Mouse (Mus musculus): ENCODE data around the gene Maml3. TPM values are rescaled to one million over a fixed set of nuclear protein-coding genes. Genes with fewer than 3 reads are reported as not detected.

The Maml3 gene
- polyA plus RNA-seq, 1 experiment from 2014 or later: 5.4 TPM

GRCm38 (mm10) chr3:51749812-51750481 lies 354.9 kb downstream of the Maml3 start:
- Histone ChIP-seq H3K27ac (peak overlapping the region; percentile 56), H3K4me3 (replicated peaks) (no peak overlapping the region), H3K9me3 (0 out of 2 replicates have a peak, but pooled peaks cover 3% of the 10 kb centered on the region), H3K4me1 (replicated peaks) (peaks cover 31% of the 10 kb centered on the region), H3K4me2 (no peak overlapping the region), H3K36me3 (no peaks in the 10 kb centered on the region), H3K9ac (replicated peaks) (0 out of 2 replicates have a peak overlapping the region, but pooled peaks have one; percentile 5), H3K27me3 (peaks cover 5% of the 10 kb centered on the region; the same call in 1 of the 2 replicates)
- 52% methylated on average over 8 of the region's 8 CpGs for WGBS
- ATAC-seq (ENCODE audit: insufficient number of reproducible peaks, insufficient read depth, low FRiP score, low TSS enrichment, low read depth): 0 out of 2 replicates have a peak, but pooled peaks have one; percentile 64

- Histone ChIP-seq H3K4me1 (replicated peaks) (peaks cover 35% of the 10 kb centered on the region), H3K9me3 (0 out of 2 replicates have a peak, but pooled peaks cover 3% of the 10 kb centered on the region), H3K4me3 (replicated peaks) (no peak overlapping the region), H3K9ac (replicated peaks) (0 out of 2 replicates have a peak overlapping the region, but pooled peaks have one; percentile 5), H3K4me2 (no peak overlapping the region), H3K27me3 (peaks cover 10% of the 10 kb centered on the region; the same call in 1 of the 2 replicates), H3K27ac (peak overlapping the region; percentile 56), H3K36me3 (no peaks in the 10 kb centered on the region)
- no peak for ATAC-seq (ENCODE audit: insufficient number of reproducible peaks, insufficient read depth, low FRiP score, low TSS enrichment, low read depth)
- 52% methylated on average over 7 of the region's 7 CpGs for whole genome bisulfite sequencing
Measured at GRCm38 (mm10) chr3:51749421-51749811, 355.5 kb downstream of the Maml3 start.

GRCm38 (mm10) chr3:51748436-51749376 lies 356.2 kb downstream of the Maml3 start:
- Histone ChIP-seq H3K27me3 (peaks cover 14% of the 10 kb centered on the region; the same call in 1 of the 2 replicates), H3K4me1 (replicated peaks) (peaks cover 37% of the 10 kb centered on the region), H3K27ac (0 out of 2 replicates have a peak overlapping the region, but pooled peaks have one; percentile 56), H3K9ac (replicated peaks) (no peak overlapping the region), H3K36me3 (no peaks in the 10 kb centered on the region), H3K9me3 (0 out of 2 replicates have a peak, but pooled peaks cover 3% of the 10 kb centered on the region), H3K4me2 (no peak overlapping the region), H3K4me3 (replicated peaks) (no peak overlapping the region)
- no peak for ATAC-seq (ENCODE audit: insufficient number of reproducible peaks, insufficient read depth, low FRiP score, low TSS enrichment, low read depth)
- WGBS: 67% methylated on average over 17 of the region's 17 CpGs

- WGBS: 89% methylated on average over 8 of the region's 8 CpGs
- no peaks in the 10 kb centered on the region for H3K36me3 ChIP-seq
- H3K4me2 ChIP-seq: no peak overlapping the region
- H3K4me3 ChIP-seq (replicated peaks): no peak overlapping the region
- no peak overlapping the region for H3K9ac ChIP-seq (replicated peaks)
- no peak overlapping the region for H3K27ac ChIP-seq
- H3K4me1 ChIP-seq (replicated peaks): peaks cover 38% of the 10 kb centered on the region
- 0 out of 2 replicates have a peak, but pooled peaks cover 3% of the 10 kb centered on the region for H3K9me3 ChIP-seq
- H3K27me3 ChIP-seq: peaks cover 33% of the 10 kb centered on the region
- ATAC-seq (ENCODE audit: insufficient number of reproducible peaks, insufficient read depth, low FRiP score, low TSS enrichment, low read depth): no peak
Measured at GRCm38 (mm10) chr3:51746816-51747215, 358.1 kb downstream of the Maml3 start.

GRCm38 (mm10) chr3:51745162-51745561 lies 359.7 kb downstream of the Maml3 start:
- Histone ChIP-seq H3K4me1 (replicated peaks) (peaks cover 38% of the 10 kb centered on the region), H3K4me2 (no peak overlapping the region), H3K36me3 (no peaks in the 10 kb centered on the region), H3K9me3 (0 out of 2 replicates have a peak, but pooled peaks cover 3% of the 10 kb centered on the region), H3K4me3 (replicated peaks) (no peak overlapping the region), H3K9ac (replicated peaks) (no peak overlapping the region), H3K27ac (no peak overlapping the region), H3K27me3 (peaks cover 47% of the 10 kb centered on the region)
- ATAC-seq (ENCODE audit: insufficient number of reproducible peaks, insufficient read depth, low FRiP score, low TSS enrichment, low read depth): no peak
- WGBS: 85% methylated on average over 8 of the region's 8 CpGs

- 51% methylated on average over 4 of the region's 4 CpGs for WGBS
- Histone ChIP-seq H3K36me3 (no peaks in the 10 kb centered on the region), H3K27ac (no peak overlapping the region), H3K27me3 (peaks cover 47% of the 10 kb centered on the region), H3K4me3 (replicated peaks) (no peak overlapping the region), H3K4me2 (no peak overlapping the region), H3K4me1 (replicated peaks) (peaks cover 37% of the 10 kb centered on the region), H3K9me3 (0 out of 2 replicates have a peak, but pooled peaks cover 3% of the 10 kb centered on the region), H3K9ac (replicated peaks) (no peak overlapping the region)
- ATAC-seq (ENCODE audit: insufficient number of reproducible peaks, insufficient read depth, low FRiP score, low TSS enrichment, low read depth): no peak
Measured at GRCm38 (mm10) chr3:51744339-51744759, 360.5 kb downstream of the Maml3 start.

- Histone ChIP-seq H3K27me3 (peaks cover 58% of the 10 kb centered on the region), H3K9ac (replicated peaks) (no peak overlapping the region), H3K4me1 (replicated peaks) (peaks cover 48% of the 10 kb centered on the region), H3K4me3 (replicated peaks) (no peak overlapping the region), H3K36me3 (no peaks in the 10 kb centered on the region), H3K4me2 (no peak overlapping the region), H3K9me3 (0 out of 2 replicates have a peak, but pooled peaks cover 3% of the 10 kb centered on the region), H3K27ac (no peak overlapping the region)
- WGBS: 88% methylated on average over 6 of the region's 6 CpGs
- no peak for ATAC-seq (ENCODE audit: insufficient number of reproducible peaks, insufficient read depth, low FRiP score, low TSS enrichment, low read depth)
Measured at GRCm38 (mm10) chr3:51742405-51742804, 362.5 kb downstream of the Maml3 start.

- peaks cover 50% of the 10 kb centered on the region for H3K4me1 ChIP-seq (replicated peaks)
- H3K27me3 ChIP-seq: peaks cover 63% of the 10 kb centered on the region
- no peak overlapping the region for H3K27ac ChIP-seq
- no peak for ATAC-seq (ENCODE audit: insufficient number of reproducible peaks, insufficient read depth, low FRiP score, low TSS enrichment, low read depth)
- H3K9me3 ChIP-seq: 0 out of 2 replicates have a peak, but pooled peaks cover under 1% of the 10 kb centered on the region
- H3K4me2 ChIP-seq: no peak overlapping the region
- H3K4me3 ChIP-seq (replicated peaks): no peak overlapping the region
- 0 out of 2 replicates have a peak overlapping the region, but pooled peaks have one; percentile 12 for H3K9ac ChIP-seq (replicated peaks)
- H3K36me3 ChIP-seq: no peaks in the 10 kb centered on the region
- 46% methylated on average over 10 of the region's 10 CpGs for WGBS
Measured at GRCm38 (mm10) chr3:51741824-51742223, 363.1 kb downstream of the Maml3 start.

- peak overlapping the region; percentile 80; the same call in 1 of the 2 replicates for H3K27ac ChIP-seq
- H3K4me3 ChIP-seq (replicated peaks): no peak overlapping the region
- no peaks in the 10 kb centered on the region for H3K36me3 ChIP-seq
- no peak overlapping the region for H3K4me2 ChIP-seq
- no peak for ATAC-seq (ENCODE audit: insufficient number of reproducible peaks, insufficient read depth, low FRiP score, low TSS enrichment, low read depth)
- H3K9me3 ChIP-seq: no peaks in the 10 kb centered on the region
- H3K9ac ChIP-seq (replicated peaks): no peak overlapping the region
- H3K27me3 ChIP-seq: peaks cover 76% of the 10 kb centered on the region
- H3K4me1 ChIP-seq (replicated peaks): peaks cover 50% of the 10 kb centered on the region
Measured at GRCm38 (mm10) chr3:51739835-51740112, 365.1 kb downstream of the Maml3 start.

GRCm38 (mm10) chr3:51739049-51739834 lies 365.6 kb downstream of the Maml3 start:
- peak; percentile 92 for ATAC-seq (ENCODE audit: insufficient number of reproducible peaks, insufficient read depth, low FRiP score, low TSS enrichment, low read depth)
- Histone ChIP-seq H3K36me3 (no peaks in the 10 kb centered on the region), H3K27ac (peak overlapping the region; percentile 80), H3K4me3 (replicated peaks) (no peak overlapping the region), H3K4me2 (peak overlapping the region; percentile 29), H3K4me1 (replicated peaks) (peaks cover 45% of the 10 kb centered on the region), H3K9me3 (no peaks in the 10 kb centered on the region), H3K9ac (replicated peaks) (no peak overlapping the region), H3K27me3 (peaks cover 77% of the 10 kb centered on the region)
- WGBS: 3% methylated on average over 12 of the region's 12 CpGs

Measured in limb, embryonic 12.5 days (tissue).